Mouse (Mus musculus) E14TG2a.4 (cell line): ENCODE data around the gene Ell.
"Not testable (repeated sequence)": the region's sequence is repeated elsewhere in the genome, so short reads cannot be mapped to it uniquely, and the experiment has no call there.

Experiments
- H3K27me3 ChIP-seq: 2 replicates; pipeline ENCODE4 v1.6.1; 2014; ENCODE audit warnings: low read length, control low read depth; ENCODE audit not compliant: insufficient read depth
- H3K36me3 ChIP-seq: 2 replicates; pipeline ENCODE4 v1.6.1; 2014; ENCODE audit warnings: low read length, control low read depth; ENCODE audit not compliant: insufficient read depth
- H3K4me1 ChIP-seq: replicated peaks from 2 replicates; pipeline ENCODE4 v1.6.1; 2014; ENCODE audit warnings: low read depth, low read length, control low read depth
- H3K4me3 ChIP-seq: replicated peaks from 2 replicates; pipeline ENCODE4 v1.5.1; 2014; ENCODE audit warnings: mild to moderate bottlenecking, low read length
- H3K9me3 ChIP-seq: 2 replicates; pipeline ENCODE4 v1.6.1; 2014; ENCODE audit warnings: low read length, control low read depth
- CTCF ChIP-seq: conservative IDR thresholded peaks from 2 replicates; pipeline ENCODE4 v1.5.1; 2014; ENCODE audit warnings: low read length
- NANOG ChIP-seq: IDR thresholded peaks from 2 replicates; pipeline ENCODE4 v1.6.1; 2014; ENCODE audit warnings: borderline replicate concordance, low read length, mixed read lengths
- POU5F1 ChIP-seq: IDR thresholded peaks from 2 replicates; pipeline ENCODE4 v1.6.1; 2014; ENCODE audit warnings: low read length, borderline replicate concordance

Ell gene

DNA sequence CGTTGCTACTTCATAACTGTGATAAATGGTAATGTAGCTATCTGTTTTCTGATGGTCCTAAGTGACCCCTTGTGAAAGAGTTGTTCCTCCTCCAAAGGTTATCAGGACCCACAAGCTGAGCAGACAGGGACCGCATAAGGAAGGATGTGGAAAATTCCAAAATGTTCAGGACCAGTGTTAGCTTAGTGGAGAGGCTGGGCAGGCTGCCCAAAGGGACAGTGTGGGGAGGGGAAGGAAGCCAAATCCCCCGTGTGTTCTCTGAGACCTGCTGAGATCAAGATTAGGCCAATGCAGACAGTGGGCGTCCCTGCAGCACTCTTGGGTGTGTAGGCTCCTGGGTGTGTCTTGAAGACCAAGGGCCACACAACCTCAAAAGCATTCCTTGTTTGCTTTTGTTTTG lies 35.7 kb downstream of the Ell start:
- Histone ChIP-seq H3K36me3 (peaks cover 73% of the 10 kb centered on the region), H3K4me3 (no peak overlapping the region), H3K4me1 (peaks cover 31% of the 10 kb centered on the region), H3K27me3 (no peaks in the 10 kb centered on the region), H3K9me3 (no peaks in the 10 kb centered on the region)
- no peak for TF ChIP-seq CTCF
- no peak for TF ChIP-seq POU5F1
- TF ChIP-seq NANOG = no peak

GRCm38 (mm10) chr8:70577207-70577606 lies 38.0 kb downstream of the Ell start:
- H3K27me3 ChIP-seq = no peaks in the 10 kb centered on the region
- peaks cover 83% of the 10 kb centered on the region for H3K36me3 ChIP-seq
- no peak overlapping the region for H3K4me3 ChIP-seq
- H3K4me1 ChIP-seq = peaks cover 18% of the 10 kb centered on the region
- no peaks in the 10 kb centered on the region for H3K9me3 ChIP-seq
- TF ChIP-seq CTCF = no peak
- TF ChIP-seq POU5F1 = no peak
- TF ChIP-seq NANOG = no peak

DNA sequence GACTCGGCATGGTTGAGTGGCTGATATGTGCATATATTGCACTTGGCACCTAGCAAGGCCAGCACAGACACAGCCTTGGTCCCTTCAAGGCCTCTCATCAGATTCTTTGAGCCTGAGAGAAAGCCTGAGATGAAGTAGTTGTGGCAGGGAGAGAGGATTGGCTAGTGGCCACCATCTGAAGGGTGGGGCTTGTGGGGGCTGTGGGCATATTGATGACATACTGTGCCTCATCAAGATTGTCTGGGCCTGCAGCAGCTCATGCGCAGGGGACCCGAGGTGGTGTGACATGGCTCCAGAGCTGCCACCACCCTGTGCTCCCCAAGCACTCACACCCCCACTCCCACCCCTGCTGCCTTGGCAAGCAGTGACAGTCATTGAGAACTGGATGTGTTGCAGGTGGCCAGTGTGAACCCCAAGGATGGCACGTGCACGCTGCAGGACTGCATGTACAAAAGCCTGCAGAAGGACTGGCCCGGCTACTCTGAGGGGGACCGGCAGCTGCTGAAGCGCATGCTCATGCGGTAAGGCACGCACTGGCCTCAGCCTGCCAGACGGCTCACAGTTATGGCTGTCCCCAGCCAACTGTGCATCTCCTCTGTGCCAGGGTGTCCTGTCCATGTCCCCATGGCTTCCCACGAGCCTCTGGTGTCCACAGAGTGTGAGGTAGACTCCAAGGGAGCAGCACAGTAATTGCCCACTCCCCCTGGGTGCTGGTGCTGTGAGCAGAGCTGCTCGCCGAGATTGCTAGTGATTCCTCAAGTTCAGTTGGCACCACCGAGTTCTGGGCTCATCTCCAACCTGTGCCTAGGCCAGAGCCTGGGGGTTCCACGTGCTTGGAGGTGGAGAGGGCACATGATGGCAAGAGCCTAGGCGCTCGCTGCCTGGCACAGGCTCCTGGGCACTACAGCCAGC lies 44.5 kb downstream of the Ell start:
- Histone ChIP-seq H3K27me3 (no peaks in the 10 kb centered on the region), H3K4me3 (no peak overlapping the region), H3K9me3 (no peaks in the 10 kb centered on the region), H3K4me1 (peaks cover 25% of the 10 kb centered on the region), H3K36me3 (peaks cover 96% of the 10 kb centered on the region)
- no peak for TF ChIP-seq CTCF
- TF ChIP-seq NANOG = no peak
- TF ChIP-seq POU5F1 = no peak

GRCm38 (mm10) chr8:70584606-70585257 lies 45.5 kb downstream of the Ell start:
- TF ChIP-seq CTCF (no peak), NANOG (no peak), POU5F1 (no peak)
- Histone ChIP-seq H3K4me3 (no peak overlapping the region; the same call in 1 of the 2 replicates), H3K36me3 (peaks cover 98% of the 10 kb centered on the region), H3K4me1 (peaks cover 34% of the 10 kb centered on the region), H3K27me3 (no peaks in the 10 kb centered on the region), H3K9me3 (no peaks in the 10 kb centered on the region)

GRCm38 (mm10) chr8:70585258-70585652 lies 46.0 kb downstream of the Ell start:
- peaks cover 97% of the 10 kb centered on the region for H3K36me3 ChIP-seq
- no peak overlapping the region for H3K4me3 ChIP-seq
- no peaks in the 10 kb centered on the region for H3K27me3 ChIP-seq
- no peaks in the 10 kb centered on the region for H3K9me3 ChIP-seq
- H3K4me1 ChIP-seq = peaks cover 39% of the 10 kb centered on the region
- TF ChIP-seq NANOG (no peak), CTCF (peak; percentile 79)

GRCm38 (mm10) chr8:70587955-70588354 lies 48.7 kb downstream of the Ell start:
- Histone ChIP-seq H3K36me3 (peaks cover 92% of the 10 kb centered on the region), H3K4me1 (peaks cover 66% of the 10 kb centered on the region)
- H3K27me3 ChIP-seq, H3K9me3 ChIP-seq, H3K4me3 ChIP-seq: not testable (repeated sequence)

DNA sequence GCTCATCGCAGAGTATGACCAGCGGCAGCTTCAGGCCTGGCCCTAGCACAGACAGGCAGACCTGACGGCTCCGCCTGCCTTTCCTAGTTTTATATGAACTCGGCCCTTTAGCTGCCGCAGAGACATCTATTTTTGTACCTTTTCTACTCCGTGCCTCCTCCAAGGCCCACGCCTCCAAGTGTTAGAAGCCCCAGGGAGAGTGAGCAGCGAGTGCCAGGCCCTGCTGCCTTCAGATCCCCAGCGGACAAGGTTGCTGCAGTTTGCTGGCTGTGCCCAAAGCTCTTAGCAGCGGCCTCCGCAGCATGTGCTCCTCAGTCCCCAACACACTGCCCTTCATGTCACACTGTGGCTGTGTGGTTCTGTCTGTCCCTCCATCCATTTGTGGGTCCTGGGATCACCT lies 52.3 kb downstream of the Ell start:
- Histone ChIP-seq H3K36me3 (peaks cover 69% of the 10 kb centered on the region), H3K27me3 (peaks cover 15% of the 10 kb centered on the region), H3K9me3 (no peaks in the 10 kb centered on the region), H3K4me1 (peaks cover 75% of the 10 kb centered on the region), H3K4me3 (peak overlapping the region; percentile 49)
- TF ChIP-seq POU5F1 = no peak
- TF ChIP-seq CTCF = no peak
- TF ChIP-seq NANOG = no peak

GRCm38 (mm10) chr8:70593173-70593572 lies 53.9 kb downstream of the Ell start:
- Histone ChIP-seq H3K9me3 (no peaks in the 10 kb centered on the region), H3K27me3 (peaks cover 15% of the 10 kb centered on the region), H3K36me3 (peaks cover 65% of the 10 kb centered on the region), H3K4me3 (peak overlapping the region; percentile 93), H3K4me1 (peaks cover 83% of the 10 kb centered on the region)
- TF ChIP-seq NANOG = no peak
- no peak for TF ChIP-seq POU5F1
- no peak for TF ChIP-seq CTCF
